Mouse (Mus musculus) heart, adult 2 months (tissue): Measurements from ENCODE around the gene Bach2. TPM values are rescaled to one million over a fixed set of nuclear protein-coding genes. Genes with fewer than 3 reads are reported as not detected.

Experiments used
- DNase-seq, 2 experiments: peaks; one replicate each; pipeline ENCODE4 v3.0.0; 2021
- H3K27ac ChIP-seq: fragments of 200-600 bp; 2 replicates; pipeline ENCODE4 v1.8.1; 2022
- H3K27me3 ChIP-seq: fragments of 200-500 bp; 2 replicates; pipeline ENCODE4 v1.6.1; 2012; ENCODE audit warnings: mild to moderate bottlenecking, low read length, inconsistent platforms, mixed read lengths; ENCODE audit not compliant: control insufficient read depth, insufficient read depth
- H3K36me3 ChIP-seq: fragments of 200-500 bp; 2 replicates; pipeline ENCODE4 v1.6.1; 2012; ENCODE audit warnings: low read length, inconsistent platforms; ENCODE audit not compliant: control insufficient read depth, insufficient read depth
- H3K4me1 ChIP-seq: fragments of 200-500 bp; 2 replicates; pipeline ENCODE4 v1.6.1; 2011; ENCODE audit warnings: low read length; ENCODE audit not compliant: control insufficient read depth, insufficient read depth
- H3K4me3 ChIP-seq: fragments of 200-600 bp; 2 replicates; pipeline ENCODE4 v1.8.1; 2022
- H3K79me2 ChIP-seq: fragments of 200-500 bp; replicated peaks from 2 replicates; pipeline ENCODE4 v1.6.1; 2012; ENCODE audit warnings: mild to moderate bottlenecking, inconsistent platforms, low read length, moderate library complexity, mixed read lengths; ENCODE audit not compliant: control insufficient read depth, insufficient read depth
- H3K9ac ChIP-seq: fragments of 200-500 bp; 2 replicates; pipeline ENCODE4 v1.6.1; 2012; ENCODE audit warnings: low read depth, mild to moderate bottlenecking, control low read depth, inconsistent platforms, low read length, mixed read lengths
- CTCF ChIP-seq: fragments of 200-600 bp; IDR thresholded peaks from 2 replicates; pipeline ENCODE4 v1.8.1; 2022; ENCODE audit warnings: antibody characterized with exemption, mild to moderate bottlenecking, moderate library complexity
- EP300 ChIP-seq: fragments of 200-500 bp; IDR thresholded peaks from 2 replicates; pipeline ENCODE4 v1.6.1; 2011; ENCODE audit warnings: low read depth, low read length, control low read depth; ENCODE audit not compliant: insufficient read depth
- POLR2A ChIP-seq: fragments of 200-500 bp; IDR thresholded peaks from 2 replicates; pipeline ENCODE4 v1.6.1; 2011; ENCODE audit warnings: mild to moderate bottlenecking, low read depth, low read length, control low read depth; ENCODE audit not compliant: insufficient read depth
- WGBS: fragments of 180-500 bp; shearing (Covaris S2); methylation state at CpG from one replicate; pipeline ENCODE4 v1.1.7; 2018; 5-methylcytosine and 5-hydroxymethylcytosine counted together
- intact Hi-C: fragments of 180-260 bp; cut with DNase I; formaldehyde crosslinking; loops from one replicate; pipeline ENCODE4 v1.15.1; 2025
- polyA plus RNA-seq: library from polyadenylated mRNA; depleted of rRNA; stranded (reverse); fragments of >200 nt; gene quantifications from 2 replicates; pipeline ENCODE4 v1.2.3, GENCODE M21; 2012
- total RNA-seq, 2 experiments: library from RNA; stranded (reverse); gene quantifications; 2 replicates each; pipeline ENCODE4 v1.2.3; 2021

Gene Bach2
- total and polyA plus RNA-seq, 3 experiments = 2.4 to 4.2 (median 3.9) TPM

- 85% methylated on average over 10 of the region's 10 CpGs for WGBS
These were observed 73.8 kb downstream of the Bach2 start for GRCm38 (mm10) chr4:32312171-32312946.

GRCm38 (mm10) chr4:32314919-32315318, 76.3 kb downstream of the Bach2 start:
- whole genome bisulfite sequencing = 58% methylated on average over 3 of the region's 3 CpGs
- intact Hi-C loops = no loop called here
- DNase-seq = no peak
- Histone ChIP-seq H3K9ac (no peak overlapping the region), H3K36me3 (no peaks in the 10 kb centered on the region), H3K27ac (no peak overlapping the region), H3K79me2 (no peaks in the 10 kb centered on the region; the same call in none of the 2 replicates), H3K4me3 (no peak overlapping the region), H3K27me3 (no peaks in the 10 kb centered on the region), H3K4me1 (no peaks in the 10 kb centered on the region; the same call in 1 of the 2 replicates)
- TF ChIP-seq POLR2A = no peak
- no peak for TF ChIP-seq CTCF
- no peak for TF ChIP-seq EP300

More at GRCm38 (mm10) chr4:32312171-32312946, 73.8 kb downstream of the Bach2 start:
- Histone ChIP-seq H3K27ac (no peak overlapping the region), H3K79me2 (no peaks in the 10 kb centered on the region; the same call in 1 of the 2 replicates), H3K9ac (no peak overlapping the region), H3K36me3 (peaks cover 3% of the 10 kb centered on the region), H3K4me3 (no peak overlapping the region), H3K27me3 (no peaks in the 10 kb centered on the region), H3K4me1 (peaks cover 3% of the 10 kb centered on the region)
- no peak for DNase-seq
- intact Hi-C loops = no loop called here
- TF ChIP-seq EP300 = no peak
- no peak for TF ChIP-seq POLR2A
- TF ChIP-seq CTCF = no peak

- 85% methylated on average over 1 of the region's 1 CpGs for WGBS
- intact Hi-C loops = no loop called here
- Histone ChIP-seq H3K36me3 (no peaks in the 10 kb centered on the region), H3K79me2 (no peaks in the 10 kb centered on the region; the same call in none of the 2 replicates), H3K4me1 (no peaks in the 10 kb centered on the region; the same call in 1 of the 2 replicates), H3K9ac (no peak overlapping the region), H3K27ac (no peak overlapping the region), H3K4me3 (no peak overlapping the region), H3K27me3 (no peaks in the 10 kb centered on the region)
- no peak for DNase-seq
- no peak for TF ChIP-seq POLR2A
- no peak for TF ChIP-seq EP300
- TF ChIP-seq CTCF = no peak
These were observed 80.0 kb downstream of the Bach2 start for GRCm38 (mm10) chr4:32318608-32319007.

GRCm38 (mm10) chr4:32319327-32319726, 80.7 kb downstream of the Bach2 start:
- Histone ChIP-seq H3K79me2 (no peaks in the 10 kb centered on the region; the same call in none of the 2 replicates), H3K4me1 (no peaks in the 10 kb centered on the region; the same call in 1 of the 2 replicates), H3K27me3 (no peaks in the 10 kb centered on the region), H3K4me3 (no peak overlapping the region), H3K36me3 (no peaks in the 10 kb centered on the region), H3K27ac (no peak overlapping the region), H3K9ac (no peak overlapping the region)
- DNase-seq = no peak
- intact Hi-C loops = no loop called here
- TF ChIP-seq EP300 = no peak
- no peak for TF ChIP-seq POLR2A
- no peak for TF ChIP-seq CTCF
- 75% methylated on average over 3 of the region's 3 CpGs for WGBS

- Histone ChIP-seq H3K27me3 (no peaks in the 10 kb centered on the region), H3K79me2 (no peaks in the 10 kb centered on the region; the same call in 1 of the 2 replicates), H3K27ac (no peak overlapping the region), H3K4me1 (no peaks in the 10 kb centered on the region; the same call in 1 of the 2 replicates), H3K9ac (no peak overlapping the region), H3K4me3 (no peak overlapping the region), H3K36me3 (no peaks in the 10 kb centered on the region)
- WGBS = 90% methylated on average over 1 of the region's 1 CpGs
- DNase-seq = no peak
- intact Hi-C loops = no loop called here
- TF ChIP-seq CTCF = no peak
- TF ChIP-seq EP300 = no peak
- TF ChIP-seq POLR2A = no peak
These were observed 81.4 kb downstream of the Bach2 start for GRCm38 (mm10) chr4:32320039-32320438.

GRCm38 (mm10) chr4:32324111-32324510, 85.5 kb downstream of the Bach2 start:
- no peak overlapping the region for H3K9ac ChIP-seq
- H3K4me3 ChIP-seq = no peak overlapping the region
- 97% methylated on average over 6 of the region's 6 CpGs for WGBS
- no peak overlapping the region for H3K27ac ChIP-seq
- H3K4me1 ChIP-seq = peaks cover 3% of the 10 kb centered on the region; the same call in 1 of the 2 replicates
- no peak for DNase-seq
- intact Hi-C loops = no loop called here
- no peaks in the 10 kb centered on the region for H3K27me3 ChIP-seq
- no peaks in the 10 kb centered on the region; the same call in none of the 2 replicates for H3K36me3 ChIP-seq
- TF ChIP-seq EP300 = no peak
- TF ChIP-seq POLR2A = no peak
- no peak for TF ChIP-seq CTCF
- H3K79me2 ChIP-seq = no peaks in the 10 kb centered on the region; the same call in 1 of the 2 replicates
